Mouse (Mus musculus) intestine, postnatal 0 days (tissue): ENCODE data around the gene Gtf3c5. TPM values are rescaled to one million over a fixed set of nuclear protein-coding genes. Genes with fewer than 3 reads are reported as not detected.

Source experiments
- ATAC-seq: fragments of 200-750 bp; cut with Nextera tagmentation; 2 replicates; pipeline ENCODE4 v1.8.0; 2017; ENCODE audit warnings: mild to moderate bottlenecking, moderate TSS enrichment, moderate library complexity
- H3K27ac ChIP-seq: fragments of 300-500 bp; sonication (generic); 2 replicates; pipeline ENCODE4 v1.5.1; 2014; ENCODE audit warnings: mild to moderate bottlenecking, low read depth, low read length, moderate library complexity
- H3K27me3 ChIP-seq: fragments of 300-500 bp; sonication (generic); replicated peaks from 2 replicates; pipeline ENCODE4 v1.6.1; 2014; ENCODE audit warnings: low read length, mixed read lengths; ENCODE audit not compliant: control insufficient read depth, insufficient read depth
- H3K36me3 ChIP-seq: fragments of 300-500 bp; sonication (generic); 2 replicates; pipeline ENCODE4 v1.6.1; 2014; ENCODE audit warnings: mild to moderate bottlenecking, moderate library complexity; ENCODE audit not compliant: control insufficient read depth, insufficient read depth
- H3K4me1 ChIP-seq: fragments of 300-500 bp; sonication (generic); replicated peaks from 2 replicates; pipeline ENCODE4 v1.6.1; 2014; ENCODE audit warnings: antibody characterized with exemption, low read length, mixed read lengths; ENCODE audit not compliant: control insufficient read depth, insufficient read depth
- H3K4me2 ChIP-seq: fragments of 300-500 bp; sonication (generic); replicated peaks from 2 replicates; pipeline ENCODE4 v1.6.1; 2014; ENCODE audit warnings: low read depth, mild to moderate bottlenecking, moderate library complexity
- H3K4me3 ChIP-seq: fragments of 300-500 bp; sonication (generic); 2 replicates; pipeline ENCODE4 v1.5.1; 2014; ENCODE audit warnings: low read depth, low read length
- H3K9ac ChIP-seq: fragments of 300-500 bp; sonication (generic); 2 replicates; pipeline ENCODE4 v1.6.1; 2014; ENCODE audit warnings: mild to moderate bottlenecking, low read depth, low read length
- H3K9me3 ChIP-seq: fragments of 300-500 bp; sonication (generic); 2 replicates; pipeline ENCODE4 v1.6.1; 2016; ENCODE audit warnings: mixed run types; ENCODE audit not compliant: control insufficient read depth
- CTCF ChIP-seq: sonication (generic); IDR thresholded peaks from 2 replicates; pipeline ENCODE4 v1.5.1; 2016; ENCODE audit warnings: low read depth, mild to moderate bottlenecking, control low read depth, antibody characterized with exemption, moderate library complexity
- WGBS: fragments of 180-500 bp; shearing (Covaris S2); extraction: QIAGEN DNeasy Blood & Tissue Kit; methylation state at CpG from one replicate; pipeline ENCODE4 v1.1.7; 2014; 5-methylcytosine and 5-hydroxymethylcytosine counted together
- polyA plus RNA-seq: library from polyadenylated mRNA; unstranded; fragments of >200 nt; fragmentation: Nextera tagmentation; extraction: Ambion mirVana; gene quantifications from 2 replicates; pipeline ENCODE4 v1.2.1, GENCODE M21; 2015

Gene Gtf3c5
- polyA plus RNA-seq, 1 experiment from 2014 or later = 8.4 TPM

DNA sequence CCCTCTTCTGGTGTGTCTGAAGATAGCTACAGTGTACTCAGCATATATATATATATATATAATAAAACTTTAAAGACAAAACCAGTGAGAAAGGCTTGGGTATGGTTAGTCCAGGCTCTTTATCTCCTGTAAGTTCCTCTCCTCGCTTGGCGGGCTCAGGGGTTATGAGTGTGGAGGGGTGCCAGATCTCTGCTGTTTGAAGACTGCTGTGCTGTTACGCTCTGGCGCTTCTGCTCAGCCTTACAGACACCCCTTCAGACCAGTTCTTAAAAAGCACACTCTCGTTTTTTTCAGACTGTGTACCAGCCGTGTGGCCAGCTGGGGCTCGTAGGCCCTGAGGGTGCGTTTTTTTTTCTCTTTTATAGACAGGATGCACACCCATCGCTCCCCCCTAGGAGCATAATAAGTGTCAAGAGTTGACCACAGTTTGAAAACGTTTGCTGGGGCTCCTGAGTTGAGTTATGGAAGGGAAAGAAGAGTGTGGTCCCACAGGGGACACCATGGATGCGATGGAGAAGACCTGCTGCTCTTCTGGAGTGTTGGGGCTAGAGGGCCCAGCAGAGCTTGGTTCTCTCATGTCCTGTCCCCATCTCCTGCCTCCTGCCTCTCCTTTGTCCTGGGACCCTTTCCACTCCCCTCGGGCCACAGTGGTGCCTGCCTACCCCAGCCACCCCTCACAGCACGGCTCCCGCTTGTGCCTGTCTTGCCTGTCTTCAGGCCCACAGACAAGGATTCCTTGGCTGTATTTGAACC is 22.4 kb upstream of the Gtf3c5 start:
- H3K9ac ChIP-seq = no peak overlapping the region
- no peak for ATAC-seq
- 73% methylated on average over 14 of the region's 14 CpGs for WGBS
- H3K27ac ChIP-seq = no peak overlapping the region
- no peaks in the 10 kb centered on the region; the same call in 1 of the 2 replicates for H3K36me3 ChIP-seq
- H3K4me3 ChIP-seq = no peak overlapping the region
- no peak for TF ChIP-seq CTCF
- H3K4me1 ChIP-seq = no peaks in the 10 kb centered on the region
- no peaks in the 10 kb centered on the region for H3K9me3 ChIP-seq
- no peak overlapping the region for H3K4me2 ChIP-seq
- H3K27me3 ChIP-seq = no peaks in the 10 kb centered on the region

DNA sequence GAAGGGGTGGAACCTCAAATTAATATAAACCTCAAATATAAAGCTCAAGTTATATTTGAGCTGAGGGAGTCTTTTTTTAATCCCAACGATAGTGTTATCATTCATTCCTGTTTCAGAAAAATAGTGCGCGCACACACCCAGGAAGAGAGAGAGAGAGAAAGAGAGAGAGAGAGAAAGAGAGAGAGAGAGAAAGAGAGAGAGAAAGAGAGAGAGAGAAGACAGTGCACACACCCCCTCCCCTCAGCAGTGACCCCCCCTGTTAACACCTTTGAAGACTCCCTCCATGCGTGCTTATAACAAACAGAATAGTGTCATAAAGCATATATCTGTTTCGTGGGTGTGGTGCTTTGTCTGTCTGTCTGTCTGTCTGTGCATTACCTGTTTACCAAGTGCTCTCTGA is 20.0 kb upstream of the Gtf3c5 start:
- TF ChIP-seq CTCF = no peak
- H3K27ac ChIP-seq = no peak overlapping the region
- H3K36me3 ChIP-seq = no peaks in the 10 kb centered on the region; the same call in 1 of the 2 replicates
- 73% methylated on average over 5 of the region's 5 CpGs for WGBS
- no peak overlapping the region for H3K4me3 ChIP-seq
- no peaks in the 10 kb centered on the region for H3K4me1 ChIP-seq
- H3K9ac ChIP-seq = no peak overlapping the region
- H3K4me2 ChIP-seq = no peak overlapping the region
- ATAC-seq = no peak
- H3K27me3 ChIP-seq = no peaks in the 10 kb centered on the region
- no peaks in the 10 kb centered on the region for H3K9me3 ChIP-seq

DNA sequence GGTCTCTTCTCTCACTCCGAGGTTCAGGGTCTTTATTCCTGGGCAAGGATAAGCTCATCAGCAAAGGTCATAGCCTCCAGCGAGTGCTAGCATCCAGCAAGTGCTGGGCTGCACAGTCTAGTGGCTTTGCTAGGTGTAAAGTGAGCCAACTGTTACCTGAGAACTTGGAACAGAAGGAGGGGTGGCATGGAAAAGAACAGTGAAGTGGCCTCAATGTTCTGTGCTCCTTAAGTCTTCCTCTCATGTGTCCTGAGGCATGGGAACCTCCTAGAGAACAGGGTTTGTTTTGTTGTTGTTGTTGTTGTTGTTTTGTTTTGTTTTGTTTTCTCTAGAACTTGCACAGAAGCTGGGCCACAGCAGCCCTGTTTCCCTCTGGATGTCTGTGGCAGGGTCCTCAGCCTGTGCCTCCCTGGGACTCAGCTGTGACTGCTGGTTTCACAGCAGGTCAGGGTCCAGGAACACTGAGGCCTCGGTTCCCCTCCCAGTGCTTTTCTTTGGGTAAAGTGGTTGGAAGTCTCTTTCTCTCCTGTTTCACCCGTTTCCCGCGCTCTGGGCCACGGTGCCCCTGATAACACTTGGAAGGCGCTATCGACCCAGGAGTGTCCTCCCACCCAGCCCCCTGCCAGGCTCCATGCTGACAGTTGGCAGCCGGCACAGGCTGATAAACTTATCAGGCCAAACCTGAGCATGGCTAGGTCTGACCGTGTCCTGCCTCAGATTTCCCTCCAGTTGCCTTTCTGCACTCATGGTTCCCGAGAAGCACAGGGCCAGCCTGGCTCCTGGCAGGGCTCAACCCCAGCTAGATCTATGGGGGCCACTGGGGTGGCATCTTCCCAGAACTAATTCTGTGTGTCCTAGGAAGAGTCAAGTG is 18.4 kb upstream of the Gtf3c5 start:
- no peak for ATAC-seq
- 45% methylated on average over 12 of the region's 12 CpGs for WGBS
- no peaks in the 10 kb centered on the region for H3K9me3 ChIP-seq
- no peak overlapping the region for H3K4me3 ChIP-seq
- no peak overlapping the region for H3K27ac ChIP-seq
- H3K9ac ChIP-seq = no peak overlapping the region
- H3K27me3 ChIP-seq = no peaks in the 10 kb centered on the region
- H3K4me2 ChIP-seq = no peak overlapping the region
- no peaks in the 10 kb centered on the region for H3K36me3 ChIP-seq
- TF ChIP-seq CTCF = no peak
- no peaks in the 10 kb centered on the region for H3K4me1 ChIP-seq

DNA sequence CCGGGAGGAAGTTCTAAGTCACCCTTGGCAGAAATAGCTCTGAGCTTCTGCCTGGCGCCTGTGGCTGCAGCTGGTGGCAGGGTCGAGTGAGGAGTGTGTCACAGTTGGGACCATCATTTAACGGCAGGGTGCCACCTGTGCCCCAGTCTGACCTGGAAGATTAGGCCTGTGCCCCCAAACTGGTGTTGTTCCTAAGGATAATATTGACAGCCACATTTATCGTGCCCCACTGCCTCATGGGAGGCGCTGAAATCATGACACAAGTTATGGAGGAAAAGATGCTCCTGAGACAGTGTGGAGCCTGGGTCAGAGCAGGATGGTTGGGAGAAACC is 16.0 kb upstream of the Gtf3c5 start:
- H3K9ac ChIP-seq = no peak overlapping the region
- TF ChIP-seq CTCF = no peak
- no peaks in the 10 kb centered on the region for H3K4me1 ChIP-seq
- H3K27ac ChIP-seq = no peak overlapping the region
- no peaks in the 10 kb centered on the region for H3K36me3 ChIP-seq
- no peak for ATAC-seq
- WGBS = 73% methylated on average over 6 of the region's 6 CpGs
- H3K4me3 ChIP-seq = no peak overlapping the region
- H3K27me3 ChIP-seq = no peaks in the 10 kb centered on the region
- H3K9me3 ChIP-seq = no peaks in the 10 kb centered on the region
- H3K4me2 ChIP-seq = no peak overlapping the region

DNA sequence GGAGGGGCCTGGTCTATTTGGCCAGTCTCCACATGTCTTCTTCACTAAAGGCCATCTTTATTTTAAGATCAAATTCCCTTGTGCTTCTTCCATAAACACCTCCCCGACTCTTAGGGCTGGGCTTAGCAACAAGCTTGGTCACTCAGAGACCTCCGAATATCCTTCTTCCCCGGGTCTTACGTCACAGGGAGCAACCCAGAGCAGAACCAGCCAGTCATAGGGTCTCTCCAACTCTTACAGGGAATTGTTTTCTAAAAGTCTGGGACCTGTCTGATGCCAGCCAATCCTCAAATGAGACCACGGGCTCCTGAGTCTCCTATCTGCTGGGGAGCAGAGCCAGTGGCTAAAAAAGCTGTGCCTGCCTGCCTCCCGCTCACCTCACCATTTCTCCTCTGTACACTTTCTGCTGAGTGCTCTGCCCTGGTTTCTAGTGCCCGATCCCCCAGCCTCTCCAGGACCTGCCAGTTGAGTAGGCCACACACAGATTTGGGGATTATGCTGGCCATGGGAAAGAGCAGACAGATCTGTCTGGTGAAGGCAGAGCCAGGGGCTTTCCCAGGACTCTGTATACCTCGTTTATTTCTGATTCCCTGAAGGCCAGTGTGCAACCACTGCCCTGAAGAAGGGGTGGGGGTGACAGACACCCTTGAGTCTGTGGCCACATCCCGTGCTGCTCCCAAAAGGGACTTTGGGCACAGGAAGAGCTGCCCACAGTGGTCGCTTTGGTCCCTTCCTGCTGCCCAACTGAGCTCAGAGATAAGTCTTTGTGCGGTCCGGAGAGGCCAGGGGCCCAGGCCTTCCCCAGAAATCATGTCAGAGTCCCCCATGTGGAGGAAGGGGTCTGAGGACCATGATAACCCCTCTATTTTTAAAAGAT is 15.4 kb upstream of the Gtf3c5 start:
- no peaks in the 10 kb centered on the region for H3K27me3 ChIP-seq
- no peak overlapping the region for H3K9ac ChIP-seq
- no peak for ATAC-seq
- no peaks in the 10 kb centered on the region for H3K9me3 ChIP-seq
- no peak overlapping the region for H3K4me3 ChIP-seq
- no peaks in the 10 kb centered on the region for H3K36me3 ChIP-seq
- H3K27ac ChIP-seq = no peak overlapping the region
- no peak for TF ChIP-seq CTCF
- H3K4me2 ChIP-seq = no peak overlapping the region
- 58% methylated on average over 12 of the region's 12 CpGs for WGBS
- H3K4me1 ChIP-seq = no peaks in the 10 kb centered on the region
